Mouse (Mus musculus) midbrain, embryonic 16.5 days (tissue): Measurements from ENCODE around the gene Ifnb1. TPM values are rescaled to one million over a fixed set of nuclear protein-coding genes. Genes with fewer than 3 reads are reported as not detected.

Experiments
- ATAC-seq: fragments of 200-750 bp; cut with Nextera tagmentation; 2 replicates; pipeline ENCODE4 v1.8.0; 2017; ENCODE audit warnings: moderate TSS enrichment
- H3K27ac ChIP-seq: fragments of 300-500 bp; sonication (generic); 2 replicates; pipeline ENCODE4 v1.5.1; 2014; ENCODE audit warnings: mild to moderate bottlenecking, low read length, mixed read lengths
- H3K27me3 ChIP-seq: fragments of 300-500 bp; sonication (generic); 2 replicates; pipeline ENCODE4 v1.6.1; 2014; ENCODE audit warnings: low read depth, low read length, mixed read lengths; ENCODE audit not compliant: control insufficient read depth, insufficient read depth
- H3K36me3 ChIP-seq: fragments of 300-500 bp; sonication (generic); 2 replicates; pipeline ENCODE4 v1.6.1; 2014; ENCODE audit warnings: mild to moderate bottlenecking, low read length, moderate library complexity, mixed read lengths; ENCODE audit not compliant: control insufficient read depth, insufficient read depth
- H3K4me1 ChIP-seq: fragments of 300-500 bp; sonication (generic); 2 replicates; pipeline ENCODE4 v1.6.1; 2014; ENCODE audit warnings: mild to moderate bottlenecking, low read length, mixed read lengths; ENCODE audit not compliant: control insufficient read depth, insufficient read depth
- H3K4me2 ChIP-seq: fragments of 300-500 bp; sonication (generic); 2 replicates; pipeline ENCODE4 v1.6.1; 2014; ENCODE audit warnings: mild to moderate bottlenecking, low read length, mixed read lengths
- H3K4me3 ChIP-seq: fragments of 300-500 bp; sonication (generic); 2 replicates; pipeline ENCODE4 v1.5.1; 2014; ENCODE audit warnings: low read depth, mild to moderate bottlenecking, low read length, moderate library complexity, mixed read lengths
- H3K9ac ChIP-seq: fragments of 300-500 bp; sonication (generic); 2 replicates; pipeline ENCODE4 v1.6.1; 2014; ENCODE audit warnings: low read depth, low read length, mixed read lengths
- H3K9me3 ChIP-seq: fragments of 300-500 bp; sonication (generic); replicated peaks from 2 replicates; pipeline ENCODE4 v1.6.1; 2014; ENCODE audit warnings: mild to moderate bottlenecking, low read length, mixed read lengths; ENCODE audit not compliant: control insufficient read depth, poor library complexity, severe bottlenecking
- WGBS: fragments of 180-500 bp; shearing (Covaris S2); extraction: QIAGEN DNeasy Blood & Tissue Kit; methylation state at CpG from one replicate; pipeline ENCODE4 v1.1.7; 2014; 5-methylcytosine and 5-hydroxymethylcytosine counted together
- polyA plus RNA-seq: library from polyadenylated mRNA; unstranded; fragments of >200 nt; fragmentation: Nextera tagmentation; extraction: Ambion mirVana; gene quantifications from 2 replicates; pipeline ENCODE4 v1.2.1, GENCODE M21; 2015

Gene Ifnb1
- polyA plus RNA-seq, 1 experiment from 2014 or later, result not detected

- no peak overlapping the region for H3K27ac ChIP-seq
- no peak overlapping the region for H3K4me3 ChIP-seq
- H3K4me1 ChIP-seq, result no peaks in the 10 kb centered on the region
- H3K9ac ChIP-seq, result no peak overlapping the region
- no peaks in the 10 kb centered on the region for H3K27me3 ChIP-seq
- no peaks in the 10 kb centered on the region for H3K9me3 ChIP-seq
- no peak overlapping the region for H3K4me2 ChIP-seq
- 92% methylated on average over 1 of the region's 1 CpGs for WGBS
- no peak for ATAC-seq
- no peaks in the 10 kb centered on the region for H3K36me3 ChIP-seq
These were observed 13.2 kb upstream of the Ifnb1 start for GRCm38 (mm10) chr4:88535742-88536141.

GRCm38 (mm10) chr4:88534903-88535302, 12.3 kb upstream of the Ifnb1 start:
- H3K4me2 ChIP-seq, result no peak overlapping the region
- H3K9me3 ChIP-seq, result no peaks in the 10 kb centered on the region
- no peaks in the 10 kb centered on the region for H3K36me3 ChIP-seq
- no peaks in the 10 kb centered on the region for H3K4me1 ChIP-seq
- 84% methylated on average over 1 of the region's 1 CpGs for WGBS
- H3K27me3 ChIP-seq, result no peaks in the 10 kb centered on the region
- no peak for ATAC-seq
- H3K27ac ChIP-seq, result no peak overlapping the region
- no peak overlapping the region for H3K9ac ChIP-seq
- no peak overlapping the region for H3K4me3 ChIP-seq

- no peak overlapping the region for H3K9ac ChIP-seq
- 94% methylated on average over 2 of the region's 2 CpGs for WGBS
- H3K4me3 ChIP-seq, result no peak overlapping the region
- no peak overlapping the region for H3K27ac ChIP-seq
- no peak overlapping the region for H3K4me2 ChIP-seq
- H3K27me3 ChIP-seq, result no peaks in the 10 kb centered on the region
- no peaks in the 10 kb centered on the region for H3K4me1 ChIP-seq
- no peak for ATAC-seq
- H3K36me3 ChIP-seq, result no peaks in the 10 kb centered on the region
- no peaks in the 10 kb centered on the region for H3K9me3 ChIP-seq
These were observed 10.9 kb upstream of the Ifnb1 start for GRCm38 (mm10) chr4:88533499-88533898.

- no peak overlapping the region for H3K4me3 ChIP-seq
- H3K4me2 ChIP-seq, result no peak overlapping the region
- no peaks in the 10 kb centered on the region for H3K9me3 ChIP-seq
- H3K9ac ChIP-seq, result no peak overlapping the region
- no peaks in the 10 kb centered on the region for H3K27me3 ChIP-seq
- no peaks in the 10 kb centered on the region for H3K36me3 ChIP-seq
- no peak for ATAC-seq
- WGBS, result 84% methylated on average over 2 of the region's 2 CpGs
- H3K27ac ChIP-seq, result no peak overlapping the region
- H3K4me1 ChIP-seq, result no peaks in the 10 kb centered on the region
These were observed 8.3 kb upstream of the Ifnb1 start for GRCm38 (mm10) chr4:88530892-88531291.

- H3K4me1 ChIP-seq, result no peaks in the 10 kb centered on the region
- 73% methylated on average over 4 of the region's 4 CpGs for WGBS
- no peaks in the 10 kb centered on the region for H3K9me3 ChIP-seq
These were observed 7.7 kb upstream of the Ifnb1 start for GRCm38 (mm10) chr4:88530271-88530670.

GRCm38 (mm10) chr4:88526379-88527049, 3.9 kb upstream of the Ifnb1 start:
- Histone ChIP-seq H3K27ac (no peak overlapping the region), H3K36me3 (no peaks in the 10 kb centered on the region), H3K4me1 (no peaks in the 10 kb centered on the region), H3K9ac (no peak overlapping the region), H3K4me2 (no peak overlapping the region), H3K4me3 (no peak overlapping the region), H3K27me3 (no peaks in the 10 kb centered on the region), H3K9me3 (no peaks in the 10 kb centered on the region)
- 86% methylated on average over 5 of the region's 5 CpGs for WGBS
- ATAC-seq, result no peak

More at GRCm38 (mm10) chr4:88530271-88530670, 7.7 kb upstream of the Ifnb1 start:
- no peak for ATAC-seq
- Histone ChIP-seq H3K4me2 (no peak overlapping the region), H3K9ac (no peak overlapping the region), H3K27ac (no peak overlapping the region), H3K27me3 (no peaks in the 10 kb centered on the region), H3K36me3 (no peaks in the 10 kb centered on the region), H3K4me3 (no peak overlapping the region)

GRCm38 (mm10) chr4:88525393-88525792, 2.8 kb upstream of the Ifnb1 start:
- no peaks in the 10 kb centered on the region for H3K4me1 ChIP-seq
- H3K36me3 ChIP-seq, result no peaks in the 10 kb centered on the region
- no peaks in the 10 kb centered on the region for H3K9me3 ChIP-seq
- H3K4me2 ChIP-seq, result no peak overlapping the region
- no peak overlapping the region for H3K9ac ChIP-seq
- no peak for ATAC-seq
- H3K27ac ChIP-seq, result no peak overlapping the region
- H3K27me3 ChIP-seq, result no peaks in the 10 kb centered on the region
- WGBS, result 81% methylated on average over 3 of the region's 3 CpGs
- H3K4me3 ChIP-seq, result no peak overlapping the region

GRCm38 (mm10) chr4:88523241-88523640, 667 bp upstream of the Ifnb1 start:
- Histone ChIP-seq H3K9ac (no peak overlapping the region), H3K9me3 (no peaks in the 10 kb centered on the region), H3K4me2 (no peak overlapping the region), H3K4me3 (no peak overlapping the region), H3K4me1 (no peaks in the 10 kb centered on the region), H3K27ac (no peak overlapping the region), H3K36me3 (no peaks in the 10 kb centered on the region), H3K27me3 (no peaks in the 10 kb centered on the region)
- no peak for ATAC-seq

- 71% methylated on average over 2 of the region's 2 CpGs for WGBS
- Histone ChIP-seq H3K9ac (no peak overlapping the region), H3K4me3 (no peak overlapping the region), H3K36me3 (no peaks in the 10 kb centered on the region), H3K9me3 (no peaks in the 10 kb centered on the region), H3K27me3 (no peaks in the 10 kb centered on the region), H3K27ac (no peak overlapping the region), H3K4me2 (no peak overlapping the region), H3K4me1 (no peaks in the 10 kb centered on the region)
- no peak for ATAC-seq
These were observed 4.6 kb downstream of the Ifnb1 start for GRCm38 (mm10) chr4:88517957-88518356.
